Mouse (Mus musculus): ENCODE measurements around the gene Ttll9. TPM values are rescaled to one million over a fixed set of nuclear protein-coding genes. Genes with fewer than 3 reads are reported as not detected.

Ttll9 gene
- polyA plus RNA-seq, 1 experiment from 2014 or later, result 1.1 TPM

- Histone ChIP-seq H3K9ac (ENCODE audit: low read length) (no peak overlapping the region), H3K4me1 (ENCODE audit: control insufficient read depth, insufficient read depth, low read length) (no peaks in the 10 kb centered on the region), H3K36me3 (ENCODE audit: control insufficient read depth, insufficient read depth) (no peaks in the 10 kb centered on the region), H3K4me2 (ENCODE audit: low read depth, low read length) (no peak overlapping the region), H3K4me3 (ENCODE audit: low read length) (no peak overlapping the region), H3K9me3 (replicated peaks; ENCODE audit: control insufficient read depth, low read length) (no peaks in the 10 kb centered on the region), H3K27me3 (ENCODE audit: control insufficient read depth, insufficient read depth, low read length) (no peaks in the 10 kb centered on the region), H3K27ac (ENCODE audit: low read length) (no peak overlapping the region)
- no peak for ATAC-seq (replicated peaks; ENCODE audit: extremely low read depth, insufficient read depth, low FRiP score)
- 61% methylated on average over 9 of the region's 9 CpGs for WGBS
Measured at GRCm38 (mm10) chr2:152991529-152991928, 29.2 kb downstream of the Ttll9 start.

- no peak overlapping the region for H3K4me3 ChIP-seq (ENCODE audit: low read length)
- H3K4me2 ChIP-seq (ENCODE audit: low read depth, low read length), result no peak overlapping the region
- H3K27me3 ChIP-seq (ENCODE audit: control insufficient read depth, insufficient read depth, low read length), result 0 out of 2 replicates have a peak, but pooled peaks cover 2% of the 10 kb centered on the region
- H3K9ac ChIP-seq (ENCODE audit: low read length), result no peak overlapping the region
- H3K27ac ChIP-seq (ENCODE audit: low read length), result no peak overlapping the region
- H3K9me3 ChIP-seq (replicated peaks; ENCODE audit: control insufficient read depth, low read length), result no peaks in the 10 kb centered on the region
- no peaks in the 10 kb centered on the region for H3K4me1 ChIP-seq (ENCODE audit: control insufficient read depth, insufficient read depth, low read length)
- 66% methylated on average over 4 of the region's 4 CpGs for WGBS
- no peak for ATAC-seq (replicated peaks; ENCODE audit: extremely low read depth, insufficient read depth, low FRiP score)
- H3K36me3 ChIP-seq (ENCODE audit: control insufficient read depth, insufficient read depth), result no peaks in the 10 kb centered on the region
Measured at GRCm38 (mm10) chr2:152997046-152997445, 34.8 kb downstream of the Ttll9 start.

DNA sequence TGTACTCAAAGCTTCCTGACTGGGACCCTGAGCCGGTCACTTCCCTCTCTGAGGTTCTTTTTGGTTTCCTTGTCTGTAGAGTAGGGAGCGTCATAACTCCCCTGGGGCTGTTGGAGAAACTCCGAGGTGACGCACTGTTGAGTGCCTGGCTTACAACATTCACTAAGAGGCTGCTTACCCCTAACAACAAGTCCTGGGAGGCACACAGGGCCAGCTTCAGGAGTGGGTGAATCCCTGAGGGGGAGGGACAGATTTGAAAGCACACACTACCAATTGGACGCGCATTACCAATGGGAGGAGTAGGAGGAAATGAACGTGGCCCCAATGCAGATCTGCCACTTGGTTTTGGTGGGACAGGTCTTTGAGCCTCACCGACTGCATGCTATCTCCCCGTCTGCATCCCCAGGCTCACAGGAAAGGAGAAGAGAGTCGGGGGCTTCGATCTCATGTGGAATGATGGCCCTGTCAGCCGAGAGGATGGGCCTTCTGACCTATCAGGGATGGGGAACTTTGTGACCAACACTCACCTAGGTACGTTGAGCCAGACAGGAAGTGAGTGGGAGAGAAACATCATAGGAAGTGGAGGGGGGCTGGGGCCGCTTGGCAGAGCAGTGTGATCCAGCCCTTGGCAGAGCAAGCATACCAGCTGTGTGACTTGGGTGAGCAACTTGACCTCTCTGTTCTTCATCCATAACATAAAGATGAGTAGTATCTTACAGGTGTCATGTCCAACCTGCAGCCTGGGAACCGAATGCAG lies 40.4 kb downstream of the Ttll9 start:
- WGBS, result 67% methylated on average over 15 of the region's 15 CpGs
- no peak; the same call in 1 of the 2 replicates for ATAC-seq (replicated peaks; ENCODE audit: extremely low read depth, insufficient read depth, low FRiP score)
- Histone ChIP-seq H3K36me3 (ENCODE audit: control insufficient read depth, insufficient read depth) (0 out of 2 replicates have a peak, but pooled peaks cover 2% of the 10 kb centered on the region), H3K9me3 (replicated peaks; ENCODE audit: control insufficient read depth, low read length) (no peaks in the 10 kb centered on the region), H3K4me2 (ENCODE audit: low read depth, low read length) (no peak overlapping the region), H3K4me1 (ENCODE audit: control insufficient read depth, insufficient read depth, low read length) (no peaks in the 10 kb centered on the region), H3K9ac (ENCODE audit: low read length) (no peak overlapping the region), H3K4me3 (ENCODE audit: low read length) (no peak overlapping the region; the same call in 1 of the 2 replicates), H3K27ac (ENCODE audit: low read length) (no peak overlapping the region), H3K27me3 (ENCODE audit: control insufficient read depth, insufficient read depth, low read length) (0 out of 2 replicates have a peak, but pooled peaks cover 2% of the 10 kb centered on the region)

DNA sequence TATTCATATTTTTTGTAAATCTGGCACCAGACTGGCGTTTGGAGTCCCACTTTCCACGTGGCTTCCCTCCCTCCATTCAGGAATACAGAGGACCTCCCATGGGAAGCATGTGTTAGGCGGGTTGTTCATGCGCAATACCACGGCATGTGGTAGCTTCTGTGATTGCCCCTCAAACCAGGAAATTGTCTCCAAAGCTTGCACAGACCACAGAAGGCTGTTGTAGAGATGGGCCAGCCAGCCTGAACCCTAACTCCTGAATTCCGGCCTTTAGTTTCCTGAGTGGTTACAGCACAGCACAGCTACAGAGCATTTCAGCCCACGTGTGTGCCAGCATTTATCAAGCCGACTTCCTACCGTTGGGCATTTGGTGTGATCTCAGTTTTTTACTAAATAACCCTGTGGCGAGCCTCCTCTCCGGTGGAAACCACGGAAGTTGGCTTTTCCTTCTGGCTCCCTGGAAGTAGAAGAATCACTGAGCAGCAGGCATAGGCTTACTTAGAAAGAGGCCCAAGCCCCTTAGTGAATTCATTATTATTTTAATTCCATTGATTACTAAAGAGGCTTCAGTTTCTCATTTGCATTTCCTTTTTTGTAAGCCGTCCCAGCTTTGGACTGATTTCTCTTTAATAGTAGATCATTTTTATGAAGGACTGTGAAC lies 41.5 kb downstream of the Ttll9 start:
- H3K4me2 ChIP-seq (ENCODE audit: low read depth, low read length), result no peak overlapping the region
- H3K27me3 ChIP-seq (ENCODE audit: control insufficient read depth, insufficient read depth, low read length), result 0 out of 2 replicates have a peak, but pooled peaks cover 2% of the 10 kb centered on the region
- H3K9ac ChIP-seq (ENCODE audit: low read length), result no peak overlapping the region
- peaks cover 10% of the 10 kb centered on the region for H3K36me3 ChIP-seq (ENCODE audit: control insufficient read depth, insufficient read depth)
- no peak overlapping the region for H3K4me3 ChIP-seq (ENCODE audit: low read length)
- H3K9me3 ChIP-seq (replicated peaks; ENCODE audit: control insufficient read depth, low read length), result no peaks in the 10 kb centered on the region
- 61% methylated on average over 13 of the region's 13 CpGs for WGBS
- no peaks in the 10 kb centered on the region for H3K4me1 ChIP-seq (ENCODE audit: control insufficient read depth, insufficient read depth, low read length)
- no peak for ATAC-seq (replicated peaks; ENCODE audit: extremely low read depth, insufficient read depth, low FRiP score)
- H3K27ac ChIP-seq (ENCODE audit: low read length), result no peak overlapping the region

GRCm38 (mm10) chr2:153005981-153006380 lies 43.7 kb downstream of the Ttll9 start:
- Histone ChIP-seq H3K9ac (ENCODE audit: low read length) (no peak overlapping the region), H3K4me3 (ENCODE audit: low read length) (no peak overlapping the region), H3K4me1 (ENCODE audit: control insufficient read depth, insufficient read depth, low read length) (no peaks in the 10 kb centered on the region), H3K27ac (ENCODE audit: low read length) (no peak overlapping the region), H3K4me2 (ENCODE audit: low read depth, low read length) (no peak overlapping the region), H3K36me3 (ENCODE audit: control insufficient read depth, insufficient read depth) (peaks cover 23% of the 10 kb centered on the region), H3K9me3 (replicated peaks; ENCODE audit: control insufficient read depth, low read length) (no peaks in the 10 kb centered on the region), H3K27me3 (ENCODE audit: control insufficient read depth, insufficient read depth, low read length) (no peaks in the 10 kb centered on the region)
- WGBS, result 79% methylated on average over 3 of the region's 3 CpGs
- no peak for ATAC-seq (replicated peaks; ENCODE audit: extremely low read depth, insufficient read depth, low FRiP score)

DNA sequence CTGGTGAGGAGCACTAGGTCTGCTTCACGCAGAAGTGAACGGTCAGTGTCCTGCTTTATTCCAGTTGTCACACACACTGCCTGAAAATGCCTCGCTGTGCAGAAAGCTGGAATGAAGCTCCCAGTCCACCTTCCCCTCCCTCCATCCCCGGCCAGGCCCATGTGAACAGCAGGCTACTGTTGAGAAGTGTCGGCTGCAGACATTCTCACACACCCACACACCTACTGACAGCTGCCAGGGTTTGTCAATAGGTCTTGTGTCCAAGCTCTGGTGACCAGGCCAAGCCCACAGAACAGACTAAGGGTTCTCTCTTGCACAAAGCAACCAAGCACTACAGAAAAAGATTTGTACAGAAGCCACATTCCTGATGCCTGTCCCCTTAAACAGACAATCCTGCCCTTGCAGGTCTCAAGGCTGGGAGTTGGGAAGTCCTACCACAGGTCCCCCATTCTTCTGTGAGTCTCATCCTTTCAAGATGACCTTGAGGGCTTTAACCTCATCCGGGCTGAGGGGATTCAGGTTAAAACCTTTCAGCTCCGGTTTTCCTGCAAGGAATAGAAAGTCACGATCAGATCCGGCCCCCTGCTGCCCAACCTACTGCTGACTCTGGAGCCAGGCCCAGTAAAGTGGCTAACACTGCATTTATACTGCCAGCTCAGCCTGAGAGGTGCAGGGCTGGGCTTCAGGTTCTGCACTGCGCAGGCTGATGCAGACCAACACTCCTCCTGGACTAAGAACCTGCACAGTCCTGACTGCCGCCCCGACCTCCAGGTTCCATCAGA lies 47.1 kb downstream of the Ttll9 start:
- H3K9me3 ChIP-seq (replicated peaks; ENCODE audit: control insufficient read depth, low read length), result no peaks in the 10 kb centered on the region
- no peak overlapping the region for H3K4me2 ChIP-seq (ENCODE audit: low read depth, low read length)
- 74% methylated on average over 12 of the region's 12 CpGs for WGBS
- peaks cover 43% of the 10 kb centered on the region for H3K36me3 ChIP-seq (ENCODE audit: control insufficient read depth, insufficient read depth)
- H3K4me3 ChIP-seq (ENCODE audit: low read length), result no peak overlapping the region
- ATAC-seq (replicated peaks; ENCODE audit: extremely low read depth, insufficient read depth, low FRiP score), result no peak
- H3K4me1 ChIP-seq (ENCODE audit: control insufficient read depth, insufficient read depth, low read length), result peaks cover 6% of the 10 kb centered on the region
- H3K27ac ChIP-seq (ENCODE audit: low read length), result no peak overlapping the region
- no peak overlapping the region for H3K9ac ChIP-seq (ENCODE audit: low read length)
- no peaks in the 10 kb centered on the region for H3K27me3 ChIP-seq (ENCODE audit: control insufficient read depth, insufficient read depth, low read length)

GRCm38 (mm10) chr2:153013724-153014515 lies 51.6 kb downstream of the Ttll9 start:
- Histone ChIP-seq H3K4me3 (ENCODE audit: low read length) (peak overlapping the region; percentile 75), H3K9ac (ENCODE audit: low read length) (no peak overlapping the region), H3K9me3 (replicated peaks; ENCODE audit: control insufficient read depth, low read length) (no peaks in the 10 kb centered on the region), H3K27ac (ENCODE audit: low read length) (no peak overlapping the region), H3K36me3 (ENCODE audit: control insufficient read depth, insufficient read depth) (peaks cover 32% of the 10 kb centered on the region), H3K4me1 (ENCODE audit: control insufficient read depth, insufficient read depth, low read length) (peaks cover 8% of the 10 kb centered on the region), H3K27me3 (ENCODE audit: control insufficient read depth, insufficient read depth, low read length) (peaks cover 7% of the 10 kb centered on the region; the same call in 1 of the 2 replicates), H3K4me2 (ENCODE audit: low read depth, low read length) (peak overlapping the region; percentile 90)
- no peak for ATAC-seq (replicated peaks; ENCODE audit: extremely low read depth, insufficient read depth, low FRiP score)
- 84% methylated on average over 11 of the region's 11 CpGs for WGBS

GRCm38 (mm10) chr2:153014758-153015593 lies 52.7 kb downstream of the Ttll9 start, which contains the start of gene Pdrg1:
Pdrg1 (minus strand) TSS chr2:153015427.
- whole genome bisulfite sequencing, result 1% methylated on average over 54 of the region's 54 CpGs

More at GRCm38 (mm10) chr2:153014758-153015593, 52.7 kb downstream of the Ttll9 start, which contains the start of gene Pdrg1:
- peak; percentile 97 for ATAC-seq (replicated peaks; ENCODE audit: extremely low read depth, insufficient read depth, low FRiP score)
- Histone ChIP-seq H3K36me3 (ENCODE audit: control insufficient read depth, insufficient read depth) (peaks cover 29% of the 10 kb centered on the region), H3K27ac (ENCODE audit: low read length) (no peak within 1 kb of the TSS), H3K4me3 (ENCODE audit: low read length) (peak within 1 kb of the TSS; percentile 75), H3K4me2 (ENCODE audit: low read depth, low read length) (peak within 1 kb of the TSS; percentile 90), H3K4me1 (ENCODE audit: control insufficient read depth, insufficient read depth, low read length) (peaks cover 8% of the 10 kb centered on the region), H3K9ac (ENCODE audit: low read length) (peak within 1 kb of the TSS; percentile 88), H3K27me3 (ENCODE audit: control insufficient read depth, insufficient read depth, low read length) (peaks cover 7% of the 10 kb centered on the region; the same call in 1 of the 2 replicates), H3K9me3 (replicated peaks; ENCODE audit: control insufficient read depth, low read length) (no peaks in the 10 kb centered on the region)

Data from heart, embryonic 16.5 days (tissue).